Mouse (Mus musculus): Measurements from ENCODE around the gene Alg12.

The Alg12 gene

DNA sequence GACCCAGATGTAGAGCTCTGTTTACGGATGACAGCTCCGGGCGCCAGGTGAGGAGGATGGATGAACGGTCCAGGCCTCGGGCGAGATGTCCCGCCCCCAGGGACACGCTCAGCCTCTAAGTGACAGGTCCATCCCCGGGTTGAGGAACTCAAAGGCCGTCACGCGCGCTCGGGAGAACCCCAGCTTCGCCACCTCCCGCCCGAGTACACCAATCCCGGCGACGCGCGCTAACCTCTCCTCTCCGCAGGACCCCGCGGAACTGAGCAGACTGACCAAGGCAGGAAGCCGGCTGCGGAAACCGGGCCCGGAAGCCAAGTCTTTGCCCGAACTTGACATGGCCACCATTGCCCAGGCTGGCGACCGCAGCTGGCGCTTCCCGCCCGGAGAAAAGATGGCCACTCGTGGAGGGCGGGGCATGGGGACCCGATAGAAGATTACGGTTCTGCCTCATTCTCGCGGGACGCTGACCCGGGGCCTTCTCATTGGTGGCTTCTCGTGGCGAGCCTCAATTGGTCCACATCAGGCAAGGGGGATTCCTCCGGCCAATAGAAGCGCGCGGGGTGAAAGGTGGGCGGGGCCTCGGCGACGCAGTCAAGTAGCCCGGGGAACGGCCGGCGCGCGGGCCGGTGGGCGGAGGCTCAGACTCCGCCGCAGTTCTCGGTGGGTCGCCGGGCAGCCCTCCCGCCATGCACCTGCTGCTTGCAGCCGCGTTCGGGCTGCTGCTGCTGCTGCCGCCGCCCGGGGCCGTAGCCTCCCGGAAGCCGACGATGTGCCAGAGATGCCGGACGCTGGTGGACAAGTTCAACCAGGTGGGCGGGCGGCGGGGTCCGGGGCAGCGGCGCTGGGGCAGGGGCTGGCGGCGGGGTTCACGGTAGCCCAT is at the start of gene Alg12, which contains the start of gene Creld2:
Gene Alg12 (minus strand): TSS at position 293 of the 880 bp plus-strand sequence.
Gene Creld2 (plus strand): TSS at position 621 of the 880 bp plus-strand sequence.
- DNase-seq (ENCODE audit: low spot score in 2 of 2) = peak; percentile 100

DNA sequence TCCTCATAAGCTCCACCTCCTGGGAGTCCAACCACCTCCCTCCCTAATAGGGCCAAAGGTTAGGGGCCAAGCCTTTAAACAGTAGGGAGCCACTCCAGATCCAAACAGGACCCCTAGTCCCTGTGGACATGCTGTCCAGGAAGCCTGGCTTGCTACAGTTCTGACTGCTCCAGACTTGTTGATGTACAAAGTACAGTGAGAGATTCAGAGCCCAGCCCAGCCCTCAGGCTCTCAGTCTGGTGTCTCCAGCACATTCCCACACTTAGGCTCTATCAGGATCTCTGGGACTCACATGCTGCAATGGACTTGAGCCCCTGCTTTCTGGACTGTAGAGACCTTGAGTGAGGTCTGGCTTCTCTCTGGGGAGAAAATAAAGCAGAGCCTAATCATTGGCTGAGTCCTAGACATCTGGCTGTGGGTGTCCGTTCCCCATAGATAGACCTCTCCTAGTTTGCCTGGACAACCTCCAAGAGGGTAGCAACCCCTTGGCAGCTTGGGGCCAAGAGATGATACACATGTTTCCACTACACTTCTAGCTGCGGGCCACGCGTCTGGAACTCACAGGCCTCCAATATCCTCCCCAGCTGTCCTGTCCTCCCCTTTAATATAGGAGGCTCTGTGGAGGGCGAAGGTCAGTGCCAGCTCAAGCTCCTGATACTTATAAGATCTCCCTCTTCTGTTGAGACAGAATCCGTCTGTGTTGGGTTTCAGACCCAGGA is 49.1 kb upstream of the Alg12 start:
- peak; percentile 81 to 89 for DNase-seq (ENCODE audit: low spot score in 2 of 2)

DNA sequence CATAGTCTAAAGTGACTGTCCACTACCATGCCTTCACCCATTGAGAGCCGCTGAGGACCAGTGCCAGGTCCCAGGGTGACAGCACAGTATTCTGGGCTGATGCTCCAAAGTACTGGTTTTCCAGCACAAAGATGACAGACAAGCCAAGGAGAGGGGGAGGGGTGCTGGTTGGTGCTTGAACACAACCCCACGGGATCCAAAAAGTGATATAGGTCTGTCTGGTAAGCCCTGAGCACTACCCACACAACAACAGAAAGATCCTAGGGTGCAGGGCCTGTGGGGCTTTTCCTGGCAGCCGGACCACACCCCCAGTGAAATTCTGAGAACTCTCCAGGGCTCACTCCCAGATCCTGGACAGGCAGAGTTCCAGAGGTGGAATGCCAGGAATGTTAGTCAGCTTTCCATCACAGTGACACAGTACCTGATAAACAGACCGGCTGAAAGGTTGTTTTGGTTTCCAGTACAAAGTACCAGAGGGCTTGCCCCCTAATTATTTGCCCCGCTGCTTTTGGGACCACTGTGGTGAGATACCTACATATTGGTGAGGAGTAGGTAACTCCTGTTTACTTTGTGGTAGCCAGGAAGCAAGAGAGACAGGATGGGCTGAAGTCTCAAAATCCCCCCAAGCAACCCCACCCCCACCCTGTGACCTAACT is 48.4 kb upstream of the Alg12 start:
- DNase-seq (ENCODE audit: low spot score in 2 of 2) = peak; percentile 90 to 91

DNA sequence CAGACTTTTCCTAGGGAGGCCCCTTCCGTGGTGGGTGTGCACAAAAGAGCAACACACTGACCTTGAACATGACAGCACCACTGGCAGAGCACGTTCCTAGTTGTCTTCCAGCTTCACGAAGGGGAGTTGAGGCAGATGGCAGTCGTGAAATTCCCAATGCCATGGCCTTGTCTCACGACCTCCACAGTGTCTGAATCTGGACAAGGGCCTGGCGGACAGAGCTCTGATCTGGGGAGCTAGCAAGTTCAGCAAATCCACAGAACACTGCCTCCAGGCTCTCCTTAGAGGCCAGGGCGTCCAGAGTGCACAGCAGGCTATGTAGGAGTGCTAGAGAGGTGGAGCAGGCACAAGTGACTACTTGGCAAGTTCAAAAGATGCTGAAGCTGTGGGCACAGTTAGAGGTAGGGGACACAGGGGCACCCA is 47.8 kb upstream of the Alg12 start:
- DNase-seq (ENCODE audit: low spot score in 2 of 2) = no peak

DNA sequence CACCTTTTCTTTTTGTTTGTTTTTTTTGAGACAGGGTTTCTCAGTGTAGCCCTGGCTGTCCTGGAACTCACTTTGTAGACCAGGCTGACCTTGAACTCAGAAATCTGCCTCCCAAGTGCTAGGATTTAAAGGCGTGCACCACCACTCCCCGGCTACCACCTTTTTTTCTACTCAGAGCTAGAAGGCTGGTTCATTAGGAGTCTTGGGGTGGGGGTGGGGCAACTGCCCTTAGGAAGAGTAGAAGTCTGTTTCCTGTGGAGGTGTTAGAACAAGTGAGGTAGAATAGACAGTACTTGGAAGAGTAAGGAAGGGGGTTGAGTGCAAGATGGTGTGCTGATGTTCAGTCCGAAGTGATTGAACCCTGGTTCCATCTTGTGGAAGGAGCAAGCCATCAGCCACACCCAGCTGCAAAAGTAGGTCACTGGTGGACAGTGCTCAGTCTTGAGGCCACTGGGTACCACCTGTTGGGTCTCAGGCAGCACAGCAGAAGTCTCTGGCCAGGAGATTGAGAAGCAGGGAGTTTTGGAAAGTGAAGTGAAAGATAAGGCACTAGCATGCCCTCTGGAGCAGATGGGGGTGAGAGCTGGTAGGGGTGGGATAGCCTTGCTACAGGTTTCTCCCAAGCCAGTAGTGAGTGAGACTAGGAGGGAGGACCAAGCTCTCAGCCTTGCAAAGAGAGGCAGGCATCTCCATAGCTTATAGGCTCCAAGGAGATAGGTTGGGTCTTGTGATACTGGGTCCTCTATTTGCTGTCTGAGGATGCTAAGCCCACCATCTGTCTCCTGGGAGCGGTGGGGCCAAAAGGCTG is 47.0 kb upstream of the Alg12 start:
- DNase-seq (ENCODE audit: low spot score in 2 of 2) = no peak

DNA sequence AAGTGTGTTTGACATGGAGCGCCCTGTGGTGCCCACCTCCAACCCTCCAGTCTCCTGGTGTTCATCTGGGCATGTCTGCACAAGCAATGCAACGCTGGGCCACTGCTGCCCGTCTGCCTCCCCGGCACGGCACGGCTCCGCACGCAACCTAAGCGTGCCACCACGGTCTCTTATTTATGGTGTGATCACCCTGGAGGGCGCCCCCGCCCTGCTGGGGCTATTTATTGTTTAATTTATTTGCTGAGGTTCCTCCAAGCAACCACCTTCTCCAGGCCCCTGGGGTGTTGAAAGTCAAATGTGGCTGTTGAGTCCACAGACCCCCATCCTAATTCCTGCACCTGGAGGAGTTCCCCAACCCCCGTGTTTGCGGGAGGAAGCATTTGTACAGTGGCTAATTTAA is 45.9 kb upstream of the Alg12 start:
- DNase-seq (ENCODE audit: low spot score in 2 of 2) = no peak

DNA sequence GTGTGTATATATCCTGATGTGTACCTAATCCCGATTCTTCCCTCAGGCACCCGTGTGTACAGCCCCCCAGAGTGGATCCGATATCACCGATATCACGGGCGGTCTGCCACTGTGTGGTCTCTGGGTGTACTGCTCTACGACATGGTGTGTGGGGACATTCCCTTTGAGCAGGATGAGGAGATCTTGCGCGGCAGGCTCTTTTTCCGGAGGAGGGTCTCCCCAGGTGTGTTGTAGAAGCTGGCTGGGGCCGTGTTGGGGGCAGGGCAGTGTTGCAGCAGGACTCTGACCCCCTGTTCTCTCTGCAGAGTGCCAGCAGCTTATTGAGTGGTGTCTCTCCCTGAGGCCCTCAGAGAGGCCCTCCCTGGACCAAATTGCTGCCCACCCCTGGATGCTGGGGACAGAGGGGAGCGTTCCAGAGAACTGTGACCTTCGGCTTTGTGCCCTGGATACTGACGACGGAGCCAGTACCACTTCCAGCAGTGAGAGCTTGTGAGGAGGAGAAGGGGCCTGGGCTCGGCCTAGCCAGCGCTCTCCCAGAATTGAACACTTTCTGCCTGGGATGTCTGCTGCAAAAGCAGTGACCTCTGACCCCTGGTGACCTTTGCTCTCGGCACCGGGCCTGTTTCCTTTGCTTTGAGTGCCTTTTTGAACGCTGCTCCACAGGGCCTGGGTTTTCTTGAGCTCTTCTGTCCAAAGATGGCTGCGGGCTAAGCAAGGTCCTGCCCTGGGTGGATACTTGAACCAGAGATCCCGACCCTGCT is 45.3 kb upstream of the Alg12 start:
- peak in 1 of 2 experiments; percentile 52 for DNase-seq (ENCODE audit: low spot score in 2 of 2)

DNA sequence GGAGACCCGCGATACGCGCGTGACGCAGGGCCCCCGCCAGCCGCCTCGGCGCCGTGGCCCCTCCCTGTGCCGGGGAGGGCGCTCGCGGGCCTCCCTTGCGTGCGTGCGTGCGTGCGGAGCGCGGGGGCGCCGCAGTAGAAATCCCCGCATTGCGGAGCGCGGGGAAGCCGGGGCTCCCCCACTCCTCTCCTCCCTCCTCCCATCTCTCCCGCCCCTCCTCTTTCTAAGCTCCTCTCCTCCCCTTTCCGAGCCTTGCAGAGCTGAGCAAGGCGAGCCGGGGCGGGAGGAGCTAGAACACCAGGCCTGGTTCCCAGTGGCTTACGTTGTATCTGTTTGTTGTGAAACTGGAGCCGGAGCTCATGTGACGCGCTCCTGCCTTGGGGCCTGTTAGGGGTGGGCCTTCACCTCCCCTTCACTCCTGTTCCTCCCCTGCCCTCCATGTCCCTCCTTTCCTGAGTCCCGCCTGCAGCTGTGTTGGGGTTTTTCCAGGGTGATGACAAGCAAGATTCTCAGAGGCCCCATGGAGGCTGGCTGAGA is 44.6 kb upstream of the Alg12 start:
- DNase-seq (ENCODE audit: low spot score in 2 of 2) = peak; percentile 97

DNA sequence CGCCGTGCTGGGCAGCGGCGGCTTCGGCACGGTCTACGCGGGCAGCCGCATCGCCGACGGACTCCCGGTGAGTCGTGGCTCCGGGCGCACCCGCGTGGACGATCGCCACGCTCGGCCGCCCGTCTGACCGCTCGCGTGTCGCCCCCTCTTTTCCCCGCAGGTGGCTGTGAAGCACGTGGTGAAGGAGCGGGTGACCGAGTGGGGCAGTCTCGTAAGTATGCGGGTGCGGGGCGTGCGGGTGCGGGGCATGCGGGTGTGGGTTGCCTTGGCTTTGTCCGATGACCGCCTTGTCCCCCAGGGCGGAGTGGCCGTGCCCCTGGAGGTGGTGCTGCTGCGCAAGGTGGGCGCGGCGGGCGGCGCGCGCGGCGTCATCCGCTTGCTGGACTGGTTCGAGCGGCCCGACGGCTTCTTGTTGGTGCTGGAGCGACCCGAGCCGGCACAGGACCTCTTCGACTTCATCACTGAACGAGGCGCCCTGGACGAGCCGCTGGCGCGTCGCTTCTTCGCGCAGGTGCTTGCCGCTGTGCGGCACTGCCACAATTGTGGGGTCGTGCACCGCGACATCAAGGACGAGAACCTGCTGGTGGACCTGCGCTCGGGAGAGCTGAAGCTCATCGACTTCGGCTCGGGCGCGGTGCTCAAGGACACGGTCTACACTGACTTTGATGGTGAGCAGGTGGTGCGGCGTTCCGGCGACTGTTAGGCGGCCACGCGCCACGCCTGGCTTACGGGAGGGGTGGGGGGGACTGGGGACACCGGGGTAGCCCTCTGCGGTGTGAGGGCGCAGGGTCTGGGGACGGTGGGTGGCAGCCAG is 44.0 kb upstream of the Alg12 start:
- peak in 1 of 2 experiments; percentile 59 for DNase-seq (ENCODE audit: low spot score in 2 of 2)

DNA sequence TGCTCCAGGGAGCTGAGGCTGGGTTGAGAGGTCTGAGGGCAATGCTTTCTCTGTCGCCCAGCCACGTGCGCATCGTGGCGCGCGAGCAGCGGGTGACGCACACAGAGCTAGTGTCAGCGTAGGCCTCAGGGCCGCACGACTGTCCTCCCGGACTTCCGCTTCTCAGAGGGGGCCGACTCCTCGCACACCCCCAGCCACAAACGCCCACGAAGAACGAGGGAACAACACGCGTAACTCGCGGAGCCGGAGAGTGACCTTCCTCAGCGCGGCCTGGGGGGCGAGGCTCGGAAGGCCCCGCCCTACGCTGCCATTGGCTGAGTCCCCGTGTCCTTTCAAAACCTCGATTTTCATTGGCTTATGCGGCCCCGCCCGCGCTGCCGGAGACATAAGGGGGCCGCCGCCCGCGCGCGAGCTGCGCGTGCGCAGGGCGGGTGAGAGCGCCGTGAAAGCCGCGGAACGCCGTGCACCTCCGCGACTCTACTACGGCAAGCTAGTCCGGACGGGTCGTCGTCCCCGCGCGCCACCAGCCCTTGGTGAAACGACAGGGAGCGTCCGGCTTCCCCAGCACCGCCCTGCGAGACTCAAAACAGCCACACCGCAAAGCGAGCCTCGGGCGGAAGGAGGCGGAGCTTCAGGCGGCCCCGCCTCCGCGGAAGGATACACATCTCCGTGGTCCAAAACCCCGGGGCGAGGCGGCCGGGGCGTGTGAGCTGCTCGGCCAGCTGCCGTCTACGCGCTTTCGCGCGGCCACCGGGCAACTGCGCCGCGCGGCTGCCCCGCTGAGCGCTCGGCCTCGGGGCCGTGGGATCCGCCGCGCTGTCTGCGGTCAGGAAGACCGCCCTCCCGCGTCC is 42.9 kb upstream of the Alg12 start, which contains the start of gene Pim3:
Gene Pim3 (plus strand): TSS at position 415 of the 851 bp plus-strand sequence.
- peak; percentile 98 to 99 for DNase-seq (ENCODE audit: low spot score in 2 of 2)

DNA sequence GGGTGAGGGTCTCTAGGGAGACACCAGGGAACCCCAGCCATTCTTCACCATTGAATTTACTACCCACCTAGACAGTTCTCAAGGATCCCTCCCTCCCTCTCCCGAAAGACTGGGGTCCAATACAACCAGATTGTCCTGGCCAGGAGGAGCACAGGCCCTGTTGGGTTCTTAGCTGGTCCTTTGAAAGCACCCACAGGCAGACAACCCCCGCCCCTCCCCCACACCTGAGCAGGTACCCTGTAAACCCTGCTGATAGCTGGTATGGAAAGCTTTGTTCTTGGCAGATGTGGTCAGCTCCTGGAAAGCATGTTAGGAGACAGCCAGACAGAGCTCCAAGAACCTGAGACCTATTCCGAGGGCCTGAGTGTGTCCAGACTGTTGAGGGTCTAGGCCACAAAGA is 41.7 kb upstream of the Alg12 start:
- DNase-seq (ENCODE audit: low spot score in 2 of 2) = no peak

DNA sequence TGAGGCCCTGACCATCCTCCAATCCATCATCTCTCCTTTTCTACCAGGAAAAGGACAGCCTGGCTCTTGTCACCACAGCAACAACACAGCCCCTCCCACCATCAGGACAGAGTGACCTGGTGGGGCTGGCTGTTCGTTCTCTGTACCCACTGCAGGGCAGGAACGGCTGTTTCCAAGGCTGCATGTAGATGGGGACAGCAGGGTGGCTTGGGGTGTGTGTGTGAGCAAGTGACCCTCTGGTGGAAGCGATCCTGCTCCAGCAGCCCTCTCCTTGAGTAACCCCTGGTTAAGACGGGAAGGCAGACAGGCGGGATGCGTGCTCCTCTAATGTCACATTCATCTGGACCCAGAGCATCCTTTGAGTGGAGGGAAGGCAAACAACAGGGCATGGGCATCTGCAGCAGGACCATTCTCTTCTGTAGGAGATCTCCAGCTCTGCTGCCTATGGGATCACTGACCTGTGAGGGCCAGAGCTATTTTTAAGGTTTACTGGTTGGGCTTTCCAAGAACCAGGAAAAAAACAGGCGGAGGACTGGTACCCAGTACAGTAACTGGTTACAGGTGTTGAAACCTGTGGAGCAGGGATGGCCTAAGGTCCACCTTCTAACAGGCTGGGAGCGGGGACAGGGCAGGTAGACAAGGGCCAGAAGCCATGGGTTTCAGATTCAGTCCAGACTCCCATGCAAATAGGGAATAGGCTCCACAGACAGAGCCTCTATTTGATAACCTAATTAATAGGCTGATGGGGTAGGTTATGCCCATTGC is 40.3 kb upstream of the Alg12 start:
- no peak for DNase-seq (ENCODE audit: low spot score in 2 of 2)

DNA sequence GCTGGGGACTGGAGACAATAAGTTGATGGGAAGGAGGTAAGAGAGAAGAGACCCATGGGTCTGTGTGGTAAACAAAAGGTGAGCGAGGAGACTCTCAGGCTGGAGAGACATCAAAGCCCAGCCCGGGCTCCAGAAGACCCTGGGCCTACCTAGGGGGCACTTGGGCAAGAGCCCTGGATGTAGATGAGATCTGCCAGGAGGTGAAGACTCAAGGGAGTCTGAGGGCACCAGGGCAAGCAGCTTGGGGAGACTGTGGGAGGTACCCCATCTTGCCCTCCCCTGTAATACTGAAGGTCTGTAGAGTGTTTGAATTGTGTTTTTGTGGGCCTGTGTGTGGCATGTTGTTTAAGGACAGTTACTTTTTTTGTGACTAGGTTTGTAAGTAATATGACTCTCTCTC is 39.6 kb upstream of the Alg12 start:
- no peak for DNase-seq (ENCODE audit: low spot score in 2 of 2)

DNA sequence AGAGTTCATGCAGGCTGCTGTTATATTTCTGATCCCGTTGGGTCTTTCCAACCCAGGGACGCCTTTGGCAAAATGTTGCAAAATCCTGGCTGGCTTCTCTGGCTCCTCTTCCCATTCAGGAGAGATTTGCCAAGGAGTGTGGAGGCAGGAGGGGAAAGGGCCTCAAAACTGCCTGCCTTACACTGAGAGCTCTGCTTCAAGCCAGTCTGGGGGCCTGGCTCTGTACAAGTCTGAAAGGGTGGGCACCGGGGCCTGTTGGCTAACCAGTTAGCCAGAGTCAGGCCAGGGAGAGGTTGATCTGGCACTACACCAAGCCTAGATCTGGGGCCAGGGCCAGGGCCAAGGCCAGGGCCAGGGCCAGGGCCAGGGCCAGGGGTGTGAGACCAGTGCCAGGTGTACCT is 39.0 kb upstream of the Alg12 start:
- DNase-seq (ENCODE audit: low spot score in 2 of 2) = peak; percentile 70 to 80

DNA sequence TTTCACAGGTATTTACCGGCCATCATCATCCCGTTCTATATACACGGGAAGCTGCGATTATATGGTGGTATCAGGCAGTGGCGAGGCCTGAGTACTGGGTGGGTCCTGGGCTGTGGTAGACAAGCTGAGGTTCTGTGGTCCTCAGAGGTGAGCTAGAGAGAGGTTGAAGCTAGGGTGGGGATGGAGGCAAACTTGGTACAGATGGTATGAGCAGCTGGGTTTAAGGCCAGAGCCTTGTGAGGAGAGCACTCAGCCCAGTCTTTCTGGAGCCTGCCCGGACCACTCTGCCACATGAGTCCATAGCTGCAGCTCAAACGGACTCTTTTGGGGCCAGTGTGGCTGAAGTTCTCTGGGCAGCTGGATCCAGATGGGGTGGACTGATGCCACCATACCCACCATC is 38.2 kb upstream of the Alg12 start:
- DNase-seq (ENCODE audit: low spot score in 2 of 2) = no peak

DNA sequence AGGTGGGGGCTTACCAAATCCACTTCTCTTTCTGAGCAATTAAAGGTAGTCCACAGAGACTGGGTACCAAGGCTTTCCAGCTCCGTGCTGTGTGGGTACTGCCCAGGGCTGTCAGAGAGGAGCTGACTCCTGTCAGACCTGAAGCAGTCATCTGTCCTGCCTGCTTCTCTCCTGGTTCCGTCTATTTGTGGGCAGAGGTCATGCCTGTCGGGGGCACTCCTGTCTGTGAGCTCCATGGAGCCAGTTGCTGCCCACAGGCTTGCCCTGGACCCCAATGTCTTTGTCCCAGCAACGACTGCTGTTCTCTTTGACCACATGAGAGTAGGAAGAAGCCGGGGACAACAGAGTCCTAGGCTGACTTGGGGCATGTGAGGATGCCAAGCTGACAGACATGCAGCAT is 37.5 kb upstream of the Alg12 start:
- no peak for DNase-seq (ENCODE audit: low spot score in 2 of 2)

DNA sequence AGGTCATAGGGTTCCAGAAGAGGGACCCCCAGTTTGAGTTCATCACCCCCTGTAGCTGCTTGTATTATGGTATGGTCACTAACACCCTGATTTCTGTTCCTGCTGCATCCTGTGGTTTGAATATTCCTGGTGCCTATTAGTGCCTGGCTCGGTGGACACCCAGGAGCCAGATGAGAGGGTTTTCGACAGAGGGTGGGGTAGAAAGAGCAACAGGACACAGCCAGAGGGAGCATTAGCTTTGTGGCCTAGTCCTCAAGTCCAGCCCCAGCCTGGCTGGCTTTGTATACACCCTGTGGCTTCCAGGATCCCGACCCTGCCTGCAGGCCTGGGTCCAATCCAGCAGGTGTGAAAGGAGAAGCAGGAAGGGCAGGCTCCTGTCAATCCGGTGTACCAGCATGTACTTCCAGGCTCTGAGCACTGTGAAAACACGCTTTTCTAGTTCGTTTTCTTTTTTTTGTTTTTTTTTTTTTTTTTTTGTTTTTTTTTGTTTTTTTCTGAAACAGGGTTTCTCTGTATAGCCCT is 36.8 kb upstream of the Alg12 start:
- no peak for DNase-seq (ENCODE audit: low spot score in 2 of 2)

Measured in heart, adult 9 months (tissue).